Mouse (Mus musculus) heart, embryonic 10.5 days (tissue): Measurements from ENCODE around the gene Daam1. TPM values are rescaled to one million over a fixed set of nuclear protein-coding genes. Genes with fewer than 3 reads are reported as not detected.

ENCODE experiments used
- DNase-seq: peaks from one replicate; pipeline ENCODE4 v3.0.0-alpha.2; 2017; ENCODE audit warnings: low spot score
- H3K27ac ChIP-seq: fragments of 300-500 bp; sonication (generic); 2 replicates; pipeline ENCODE4 v1.5.1; 2016; ENCODE audit warnings: mild to moderate bottlenecking
- H3K27me3 ChIP-seq: fragments of 300-500 bp; sonication (generic); 2 replicates; pipeline ENCODE4 v1.6.1; 2016; ENCODE audit warnings: mild to moderate bottlenecking; ENCODE audit not compliant: poor library complexity, insufficient read depth, severe bottlenecking
- H3K36me3 ChIP-seq: fragments of 300-500 bp; sonication (generic); 2 replicates; pipeline ENCODE4 v1.6.1; 2016; ENCODE audit warnings: mild to moderate bottlenecking, moderate library complexity
- H3K4me1 ChIP-seq: fragments of 300-500 bp; sonication (generic); 2 replicates; pipeline ENCODE4 v1.6.1; 2016; ENCODE audit warnings: mild to moderate bottlenecking
- H3K4me3 ChIP-seq: fragments of 300-500 bp; sonication (generic); 2 replicates; pipeline ENCODE4 v1.5.1; 2016; ENCODE audit warnings: mild to moderate bottlenecking, moderate library complexity
- H3K9me3 ChIP-seq: fragments of 300-500 bp; sonication (generic); 2 replicates; pipeline ENCODE4 v1.6.1; 2016; ENCODE audit warnings: mild to moderate bottlenecking, moderate library complexity
- WGBS: fragments of 180-500 bp; shearing (Covaris S2); methylation state at CpG from one replicate; pipeline ENCODE4 v1.1.7; 2016; 5-methylcytosine and 5-hydroxymethylcytosine counted together
- polyA plus RNA-seq: library from polyadenylated mRNA; unstranded; fragments of >200 nt; fragmentation: Nextera tagmentation; extraction: Ambion mirVana; gene quantifications from 2 replicates; pipeline ENCODE4 v1.2.1, GENCODE M21; 2016

Gene Daam1
- polyA plus RNA-seq, 1 experiment from 2014 or later, result 11.5 TPM

GRCm38 (mm10) chr12:71973577-71973976 lies 142.7 kb downstream of the Daam1 start:
- peak overlapping the region; percentile 59; the same call in 1 of the 2 replicates for H3K27ac ChIP-seq
- H3K36me3 ChIP-seq, result peaks cover 62% of the 10 kb centered on the region
- H3K4me1 ChIP-seq, result peaks cover 84% of the 10 kb centered on the region

DNA sequence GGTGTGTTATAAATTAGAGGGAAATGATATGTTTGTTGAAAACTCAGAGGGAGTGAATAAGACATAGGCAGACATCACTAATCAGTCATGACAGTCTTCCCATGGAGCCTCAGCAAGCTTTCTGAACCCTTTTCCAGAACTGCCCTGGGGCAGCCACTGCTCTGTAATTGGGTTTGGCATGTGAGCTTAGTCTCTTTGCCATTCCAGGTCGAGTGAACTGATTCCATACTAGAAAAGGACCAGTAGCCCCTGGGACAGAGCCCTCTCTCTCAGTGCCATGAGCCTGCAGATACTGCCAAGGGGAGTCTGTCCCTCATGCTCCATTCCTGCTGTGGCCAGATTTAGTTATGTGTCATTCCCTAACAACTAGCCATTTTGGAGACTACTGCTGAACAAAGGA lies 144.7 kb downstream of the Daam1 start:
- H3K4me1 ChIP-seq, result peaks cover 84% of the 10 kb centered on the region
- no peak overlapping the region for H3K4me3 ChIP-seq
- H3K9me3 ChIP-seq, result no peaks in the 10 kb centered on the region
- no peaks in the 10 kb centered on the region for H3K27me3 ChIP-seq
- H3K27ac ChIP-seq, result peak overlapping the region; percentile 76
- 61% methylated on average over 1 of the region's 1 CpGs for WGBS
- peaks cover 71% of the 10 kb centered on the region for H3K36me3 ChIP-seq
- no peak for DNase-seq

More at GRCm38 (mm10) chr12:71973577-71973976, 142.7 kb downstream of the Daam1 start:
- WGBS, result 62% methylated on average over 9 of the region's 9 CpGs
- H3K4me3 ChIP-seq, result no peak overlapping the region
- no peak for DNase-seq
- H3K27me3 ChIP-seq, result no peaks in the 10 kb centered on the region
- H3K9me3 ChIP-seq, result no peaks in the 10 kb centered on the region

DNA sequence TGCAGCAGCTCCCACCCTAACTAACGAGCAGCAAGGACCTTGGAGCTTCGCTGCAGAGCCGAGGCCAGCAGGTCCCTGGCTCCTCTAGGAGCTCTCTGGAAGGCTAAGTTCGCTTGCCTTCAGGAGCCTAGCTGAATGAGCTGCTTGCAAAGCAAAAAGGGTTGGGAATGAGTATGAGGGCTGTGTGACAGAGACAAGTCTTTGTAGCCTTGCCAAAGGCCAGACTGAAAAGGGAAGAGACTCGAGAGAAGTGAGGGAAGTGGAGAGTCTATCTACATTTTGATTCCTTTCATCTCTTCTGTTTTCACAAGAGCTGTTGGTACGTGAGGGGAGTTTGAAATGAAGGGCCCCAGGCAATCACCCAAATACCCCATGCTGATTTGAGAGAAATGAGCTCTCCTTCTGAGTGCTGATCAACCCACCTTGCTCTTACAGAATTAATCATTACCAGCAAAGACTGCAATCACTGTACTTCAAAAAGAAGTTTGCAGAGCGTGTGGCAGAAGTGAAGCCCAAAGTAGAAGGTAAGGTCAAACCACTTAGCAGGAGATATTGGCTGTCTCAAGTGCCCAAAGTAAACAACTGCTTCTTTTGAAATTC lies 145.6 kb downstream of the Daam1 start:
- H3K27me3 ChIP-seq, result no peaks in the 10 kb centered on the region
- H3K27ac ChIP-seq, result peak overlapping the region; percentile 76

DNA sequence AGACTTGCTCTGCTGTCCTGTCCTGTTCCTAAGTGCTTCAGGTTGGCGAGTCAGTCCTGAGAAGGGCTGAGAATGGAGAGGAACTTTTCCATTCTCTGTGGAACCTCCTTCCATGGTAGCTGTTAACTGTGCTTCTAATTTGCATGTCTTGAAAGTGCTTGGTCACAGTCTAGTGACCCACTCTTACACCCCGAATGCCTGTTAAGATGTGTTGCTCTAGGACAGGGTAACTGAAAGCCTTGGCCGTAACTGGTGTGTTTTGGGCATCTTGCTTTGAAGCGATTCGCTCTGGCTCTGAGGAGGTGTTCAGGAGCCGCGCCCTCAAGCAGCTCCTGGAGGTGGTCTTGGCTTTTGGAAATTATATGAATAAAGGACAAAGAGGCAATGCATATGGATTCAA lies 146.5 kb downstream of the Daam1 start:
- WGBS, result 93% methylated on average over 7 of the region's 7 CpGs
- H3K27me3 ChIP-seq, result no peaks in the 10 kb centered on the region
- H3K9me3 ChIP-seq, result no peaks in the 10 kb centered on the region
- peaks cover 83% of the 10 kb centered on the region for H3K4me1 ChIP-seq
- no peak overlapping the region for H3K4me3 ChIP-seq
- DNase-seq, result no peak
- H3K27ac ChIP-seq, result peak overlapping the region; percentile 76; the same call in 1 of the 2 replicates
- peaks cover 71% of the 10 kb centered on the region for H3K36me3 ChIP-seq

More for the DNA sequence above, 145.6 kb downstream of the Daam1 start:
- H3K36me3 ChIP-seq, result peaks cover 70% of the 10 kb centered on the region
- peaks cover 84% of the 10 kb centered on the region for H3K4me1 ChIP-seq
- 53% methylated on average over 7 of the region's 7 CpGs for WGBS
- DNase-seq, result no peak
- no peaks in the 10 kb centered on the region for H3K9me3 ChIP-seq
- no peak overlapping the region for H3K4me3 ChIP-seq

GRCm38 (mm10) chr12:71978513-71979352 lies 147.9 kb downstream of the Daam1 start:
- peak overlapping the region; percentile 49 for H3K27ac ChIP-seq
- H3K9me3 ChIP-seq, result no peaks in the 10 kb centered on the region
- H3K27me3 ChIP-seq, result no peaks in the 10 kb centered on the region
- H3K36me3 ChIP-seq, result peaks cover 74% of the 10 kb centered on the region
- H3K4me3 ChIP-seq, result no peak overlapping the region
- DNase-seq, result no peak
- WGBS, result 51% methylated on average over 12 of the region's 12 CpGs
- H3K4me1 ChIP-seq, result peaks cover 83% of the 10 kb centered on the region

DNA sequence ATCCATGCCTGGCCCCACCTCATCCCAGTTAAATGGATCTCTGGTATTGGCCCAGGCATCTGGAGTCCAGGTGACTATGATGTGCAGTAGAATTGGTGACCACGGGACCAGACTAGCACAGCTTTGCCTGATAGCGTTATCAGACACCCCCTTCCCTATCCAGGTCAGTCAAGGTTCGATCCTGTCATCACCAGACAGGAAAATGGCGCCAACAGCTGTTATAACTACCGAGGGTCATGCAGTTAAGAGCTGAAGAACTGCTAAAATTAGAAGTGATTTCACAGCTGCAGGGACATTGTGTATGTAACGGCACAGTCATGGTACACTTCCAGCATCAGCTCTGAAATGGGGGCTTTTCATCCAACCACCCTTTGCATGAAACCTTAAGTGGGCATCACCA lies 149.3 kb downstream of the Daam1 start:
- Histone ChIP-seq H3K27ac (peak overlapping the region; percentile 65; the same call in 1 of the 2 replicates), H3K4me3 (no peak overlapping the region), H3K9me3 (no peaks in the 10 kb centered on the region), H3K27me3 (no peaks in the 10 kb centered on the region), H3K36me3 (peaks cover 78% of the 10 kb centered on the region), H3K4me1 (peaks cover 83% of the 10 kb centered on the region)
- no peak for DNase-seq
- 24% methylated on average over 6 of the region's 6 CpGs for WGBS

- Histone ChIP-seq H3K4me3 (no peak overlapping the region), H3K27ac (peak overlapping the region; percentile 65; the same call in 1 of the 2 replicates), H3K9me3 (no peaks in the 10 kb centered on the region), H3K4me1 (peaks cover 78% of the 10 kb centered on the region), H3K36me3 (peaks cover 78% of the 10 kb centered on the region), H3K27me3 (no peaks in the 10 kb centered on the region)
- 92% methylated on average over 11 of the region's 11 CpGs for WGBS
- DNase-seq, result no peak
Measured at GRCm38 (mm10) chr12:71980746-71981145, 149.9 kb downstream of the Daam1 start.

DNA sequence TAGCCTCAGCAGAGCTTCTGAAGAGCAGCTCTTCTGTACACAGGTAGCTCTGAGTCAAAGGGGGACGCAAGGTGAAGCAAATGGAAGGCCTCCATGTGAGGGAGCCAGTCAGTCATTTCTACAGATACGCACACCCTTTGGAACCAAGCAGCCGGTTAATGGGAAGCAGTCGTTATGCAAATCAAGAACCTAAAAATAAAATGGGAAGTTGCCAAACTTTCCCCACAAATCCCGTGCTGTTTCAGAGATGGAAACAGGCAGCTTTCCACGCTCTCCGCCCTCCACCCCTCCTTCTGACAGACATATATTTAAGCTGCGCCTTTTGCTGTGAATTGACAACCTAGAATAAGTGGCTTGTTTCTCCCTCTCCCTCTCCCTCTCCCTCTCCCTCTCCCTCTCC lies 150.4 kb downstream of the Daam1 start:
- 69% methylated on average over 8 of the region's 8 CpGs for WGBS
- H3K4me1 ChIP-seq, result peaks cover 73% of the 10 kb centered on the region
- no peaks in the 10 kb centered on the region for H3K27me3 ChIP-seq
- H3K9me3 ChIP-seq, result no peaks in the 10 kb centered on the region
- peak overlapping the region; percentile 65 for H3K27ac ChIP-seq
- H3K4me3 ChIP-seq, result no peak overlapping the region
- DNase-seq, result no peak
- H3K36me3 ChIP-seq, result peaks cover 78% of the 10 kb centered on the region

- H3K4me1 ChIP-seq, result peaks cover 67% of the 10 kb centered on the region
Measured at GRCm38 (mm10) chr12:71981791-71982190, 150.9 kb downstream of the Daam1 start.

GRCm38 (mm10) chr12:71983102-71983715 lies 152.3 kb downstream of the Daam1 start:
- no peak for DNase-seq
- WGBS, result 39% methylated on average over 10 of the region's 10 CpGs
- no peaks in the 10 kb centered on the region for H3K27me3 ChIP-seq
- no peaks in the 10 kb centered on the region for H3K9me3 ChIP-seq
- no peak overlapping the region for H3K4me3 ChIP-seq
- peak overlapping the region; percentile 60; the same call in 1 of the 2 replicates for H3K27ac ChIP-seq
- H3K4me1 ChIP-seq, result peaks cover 56% of the 10 kb centered on the region
- H3K36me3 ChIP-seq, result peaks cover 79% of the 10 kb centered on the region

More at GRCm38 (mm10) chr12:71981791-71982190, 150.9 kb downstream of the Daam1 start:
- DNase-seq, result no peak
- WGBS, result 67% methylated on average over 5 of the region's 5 CpGs
- peak overlapping the region; percentile 65; the same call in 1 of the 2 replicates for H3K27ac ChIP-seq
- H3K36me3 ChIP-seq, result peaks cover 79% of the 10 kb centered on the region
- H3K4me3 ChIP-seq, result no peak overlapping the region
- no peaks in the 10 kb centered on the region for H3K27me3 ChIP-seq
- no peaks in the 10 kb centered on the region for H3K9me3 ChIP-seq

DNA sequence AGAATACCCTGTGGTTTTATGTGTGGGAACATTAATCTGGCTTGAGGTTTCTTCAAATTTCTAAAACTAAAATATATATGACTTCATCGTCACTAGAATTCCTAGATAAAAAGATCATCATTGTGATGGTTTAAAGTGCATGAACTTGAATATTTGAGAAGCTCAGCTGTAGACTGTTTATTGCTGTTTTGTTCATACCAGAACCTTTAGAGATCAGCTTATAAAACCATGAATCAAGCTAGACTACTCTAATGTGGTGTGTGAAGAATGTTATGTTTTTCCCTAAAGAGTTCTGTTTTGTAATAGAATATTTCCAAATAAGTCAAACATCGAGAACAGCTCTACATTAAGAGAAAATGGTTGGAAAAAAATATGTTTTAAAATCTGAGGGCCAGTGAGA lies 156.3 kb downstream of the Daam1 start:
- Histone ChIP-seq H3K4me1 (peaks cover 17% of the 10 kb centered on the region), H3K9me3 (no peaks in the 10 kb centered on the region), H3K36me3 (peaks cover 96% of the 10 kb centered on the region), H3K4me3 (no peak overlapping the region), H3K27ac (no peak overlapping the region), H3K27me3 (no peaks in the 10 kb centered on the region)
- 92% methylated on average over 2 of the region's 2 CpGs for WGBS
- no peak for DNase-seq

- H3K27me3 ChIP-seq, result no peaks in the 10 kb centered on the region
- H3K4me1 ChIP-seq, result peaks cover 10% of the 10 kb centered on the region
- no peaks in the 10 kb centered on the region for H3K9me3 ChIP-seq
- peaks cover 97% of the 10 kb centered on the region for H3K36me3 ChIP-seq
- H3K4me3 ChIP-seq, result no peak overlapping the region
- 86% methylated on average over 4 of the region's 4 CpGs for WGBS
- no peak for DNase-seq
- H3K27ac ChIP-seq, result no peak overlapping the region
Measured at GRCm38 (mm10) chr12:71987885-71988284, 157.0 kb downstream of the Daam1 start.

GRCm38 (mm10) chr12:71989596-71989995 lies 158.7 kb downstream of the Daam1 start:
- no peaks in the 10 kb centered on the region for H3K27me3 ChIP-seq
- H3K27ac ChIP-seq, result no peak overlapping the region
- no peaks in the 10 kb centered on the region for H3K9me3 ChIP-seq
- peaks cover 97% of the 10 kb centered on the region for H3K36me3 ChIP-seq
- 0 out of 2 replicates have a peak, but pooled peaks cover 2% of the 10 kb centered on the region for H3K4me1 ChIP-seq
- DNase-seq, result no peak
- WGBS, result 95% methylated on average over 17 of the region's 17 CpGs
- H3K4me3 ChIP-seq, result no peak overlapping the region
